Mouse (Mus musculus) stomach, postnatal 0 days (tissue): ENCODE measurements at regions not wholly inside any gene's neighbourhood (a gene's known extent, or its start where the extent isn't known, plus 50 kb on each side); places are given as distances from the start of the nearest gene placed in this dataset.

Source experiments
- CTCF ChIP-seq: IDR thresholded peaks from 2 replicates; pipeline ENCODE4 v1.5.1; 2016; ENCODE audit warnings: antibody characterized with exemption, low read depth, mild to moderate bottlenecking, moderate library complexity
- EP300 ChIP-seq: optimal IDR thresholded peaks from 2 replicates; pipeline ENCODE3; 2016; ENCODE audit warnings: antibody characterized with exemption

- TF ChIP-seq EP300 (no peak), CTCF (no peak)
These were observed 145.5 kb upstream of the Arl4c start for GRCm38 (mm10) chr1:88847333-88848091.
